Mouse (Mus musculus) liver, embryonic 16.5 days (tissue): ENCODE measurements around the gene Haus2. TPM values are rescaled to one million over a fixed set of nuclear protein-coding genes. Genes with fewer than 3 reads are reported as not detected.

ENCODE experiments used
- ATAC-seq: fragments of 200-750 bp; cut with Nextera tagmentation; 2 replicates; pipeline ENCODE4 v1.8.0; 2017; ENCODE audit warnings: low read depth, mild to moderate bottlenecking, moderate number of reproducible peaks, moderate library complexity
- H3K27ac ChIP-seq: fragments of 300-500 bp; sonication (generic); 2 replicates; pipeline ENCODE4 v1.5.1; 2014; ENCODE audit warnings: mild to moderate bottlenecking, low read length
- H3K27me3 ChIP-seq: fragments of 300-500 bp; sonication (generic); 2 replicates; pipeline ENCODE4 v1.6.1; 2014; ENCODE audit warnings: low read depth, low read length, mixed read lengths; ENCODE audit not compliant: control insufficient read depth, insufficient read depth
- H3K36me3 ChIP-seq: fragments of 300-500 bp; sonication (generic); 2 replicates; pipeline ENCODE4 v1.6.1; 2014; ENCODE audit warnings: mild to moderate bottlenecking; ENCODE audit not compliant: control insufficient read depth, insufficient read depth
- H3K4me1 ChIP-seq: fragments of 300-500 bp; sonication (generic); 2 replicates; pipeline ENCODE4 v1.6.1; 2014; ENCODE audit warnings: low read depth, low read length, mixed read lengths; ENCODE audit not compliant: control insufficient read depth
- H3K4me2 ChIP-seq: fragments of 300-500 bp; sonication (generic); 2 replicates; pipeline ENCODE4 v1.6.1; 2014; ENCODE audit warnings: low read depth, low read length, mixed read lengths
- H3K4me3 ChIP-seq: fragments of 300-500 bp; sonication (generic); 2 replicates; pipeline ENCODE4 v1.5.1; 2014; ENCODE audit warnings: low read depth, mild to moderate bottlenecking, low read length
- H3K9ac ChIP-seq: fragments of 300-500 bp; sonication (generic); 2 replicates; pipeline ENCODE4 v1.6.1; 2014; ENCODE audit warnings: low read depth, low read length
- H3K9me3 ChIP-seq: fragments of 300-500 bp; sonication (generic); replicated peaks from 2 replicates; pipeline ENCODE4 v1.6.1; 2016; ENCODE audit warnings: low read length; ENCODE audit not compliant: control insufficient read depth
- WGBS: fragments of 180-500 bp; shearing (Covaris S2); extraction: QIAGEN DNeasy Blood & Tissue Kit; methylation state at CpG from one replicate; pipeline ENCODE4 v1.1.7; 2014; ENCODE audit not compliant: insufficient replicate concordance; 5-methylcytosine and 5-hydroxymethylcytosine counted together
- polyA plus RNA-seq: library from polyadenylated mRNA; unstranded; fragments of >200 nt; fragmentation: Nextera tagmentation; extraction: Ambion mirVana; gene quantifications from 2 replicates; pipeline ENCODE4 v1.2.1, GENCODE M21; 2015

Gene Haus2
- polyA plus RNA-seq, 1 experiment from 2014 or later = 9.7 TPM

DNA sequence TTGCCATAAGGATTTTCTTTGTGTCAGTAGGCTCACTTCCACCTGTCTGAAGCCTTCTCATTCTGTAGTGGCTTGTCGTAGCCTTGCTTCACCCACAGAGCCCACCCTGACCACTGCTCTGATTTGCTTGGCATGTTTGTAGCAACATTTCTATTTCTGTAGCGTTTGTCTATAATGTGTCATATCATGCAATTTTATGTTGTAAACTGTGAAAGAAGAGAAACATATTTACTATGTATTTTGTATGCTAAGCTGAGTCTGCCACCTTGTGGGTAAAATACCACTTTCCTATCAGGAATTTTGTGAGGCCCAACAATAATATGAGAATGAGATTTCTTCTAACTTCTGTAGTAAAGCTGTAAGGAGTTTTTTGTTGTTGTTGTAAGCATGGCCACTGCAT lies 61.1 kb downstream of the Haus2 start:
- Histone ChIP-seq H3K27ac (no peak overlapping the region), H3K27me3 (no peaks in the 10 kb centered on the region), H3K4me2 (no peak overlapping the region), H3K4me3 (no peak overlapping the region), H3K36me3 (no peaks in the 10 kb centered on the region), H3K9ac (no peak overlapping the region), H3K9me3 (no peaks in the 10 kb centered on the region), H3K4me1 (no peaks in the 10 kb centered on the region)
- ATAC-seq = no peak
- WGBS = 55% methylated on average over 2 of the region's 2 CpGs

Other genes starting within 250 kb of the Haus2 start
- gene Ganc, start 205.5 kb upstream of the Haus2 start, polyA plus RNA-seq = 6.1 and 7.2 TPM in 2 replicates
- gene Tmem87a, start 205.3 kb upstream of the Haus2 start, polyA plus RNA-seq = 2.7 and 3.4 TPM in 2 replicates
- 3.7 and 4.5 TPM in 2 replicates for gene Capn3, start 153.4 kb upstream of the Haus2 start, polyA plus RNA-seq
- 15.2 and 15.6 TPM in 2 replicates for gene Zfp106, start 45.5 kb upstream of the Haus2 start, polyA plus RNA-seq
- gene Snap23, start 41.7 kb upstream of the Haus2 start, polyA plus RNA-seq = 24.2 and 27.1 TPM in 2 replicates
- 11.4 and 12.7 TPM in 2 replicates for gene Lrrc57, start 137 bp downstream of the Haus2 start, polyA plus RNA-seq
- gene Stard9, start 19.7 kb downstream of the Haus2 start, polyA plus RNA-seq = 0.92 and 0.94 TPM in 2 replicates
- gene Cdan1, start 240.7 kb downstream of the Haus2 start, polyA plus RNA-seq = 2.5 and 3.4 TPM in 2 replicates
- 0.40 and 0.41 TPM in 2 replicates for gene Ttbk2, start 241.2 kb downstream of the Haus2 start, polyA plus RNA-seq